24 mouse cellular contexts compared by ENCODE assay signal in the genomic region with DNA sequence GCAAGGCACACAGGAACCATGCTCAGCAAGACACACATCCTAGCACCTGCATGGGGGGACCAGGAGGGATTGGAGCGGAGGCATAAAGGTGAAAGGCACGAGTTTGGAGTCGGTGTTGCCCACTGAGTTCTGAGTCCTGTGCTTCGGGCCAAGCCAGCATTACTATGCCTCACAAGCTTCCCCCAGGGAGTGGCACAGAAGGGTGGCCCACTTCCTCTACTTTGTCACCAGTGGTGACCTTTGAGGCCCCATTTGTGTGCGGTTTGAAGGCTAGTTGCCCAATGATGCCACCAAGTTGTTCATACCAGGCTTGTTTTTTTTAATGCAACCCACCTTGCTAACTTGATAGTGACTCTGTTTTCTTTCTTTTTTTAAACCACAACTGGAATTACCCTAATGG. TPM values are rescaled to one million over a fixed set of nuclear protein-coding genes. Genes with fewer than 3 reads are reported as not detected.
DNase-seq lines count a peak whose midpoint lies in the region; ATAC-seq lines count a peak whose summit lies in the region.
"Had no signal": no experiment of that assay in that cellular context is flagged by ENCODE, and none has a peak within 500 bp of the region (broad histone marks: within the 10 kb centered on the region; RNA-seq: fewer than 3 reads in every experiment).

No protein-coding gene starts in this region.

- H3K27me3 ChIP-seq in liver, embryonic 15.5 days, result no peaks in the 10 kb centered on the region
- H3K27me3 ChIP-seq in liver, embryonic 11.5 days (replicated peaks; ENCODE audit: control insufficient read depth, insufficient read depth, low read length), result no peaks in the 10 kb centered on the region
- H3K27me3 ChIP-seq in limb, embryonic 10.5 days (ENCODE audit: low read depth, poor library complexity, severe bottlenecking), result no peaks in the 10 kb centered on the region
- H3K27me3 ChIP-seq: heart, embryonic 15.5 days; limb, embryonic 15.5 days; Patski had no signal

- no peak overlapping the region for H3K9ac ChIP-seq in liver, embryonic 15.5 days
- no peak overlapping the region for H3K9ac ChIP-seq in liver, embryonic 11.5 days (ENCODE audit: low read depth, low read length)
- H3K9ac ChIP-seq: heart, embryonic 15.5 days; hindbrain, embryonic 14.5 days; limb, embryonic 15.5 days had no signal

- no peak for ATAC-seq in liver, embryonic 15.5 days (ENCODE audit: insufficient read depth)
- no peak for ATAC-seq in liver, embryonic 11.5 days (replicated peaks; ENCODE audit: low FRiP score)
- peak; percentile 59 to 71; a peak in 2 of 4 replicates for ATAC-seq in hematopoietic stem cell, adult 5-6 weeks (replicated peaks in 1 of 2; ENCODE audit: insufficient read depth in 1 of 2, low FRiP score in 2 of 2, low TSS enrichment in 1 of 2, low read depth in 1 of 2, poor library complexity in 2 of 2, severe bottlenecking in 2 of 2)
- peak; percentile 82 for ATAC-seq in megakaryocyte, adult 5-6 weeks (ENCODE audit: poor library complexity, severe bottlenecking)
- ATAC-seq: Patski had no signal

- H3K4me1 ChIP-seq in liver, embryonic 15.5 days (replicated peaks), result peaks cover 54% of the 10 kb centered on the region
- H3K4me1 ChIP-seq in liver, embryonic 11.5 days (replicated peaks; ENCODE audit: control insufficient read depth, insufficient read depth, low read length), result peaks cover 30% of the 10 kb centered on the region
- peaks cover 21% of the 10 kb centered on the region for H3K4me1 ChIP-seq in limb, embryonic 10.5 days

- DNase-seq in liver, embryonic 11.5 days (ENCODE audit: low spot score), result no peak
- DNase-seq in 416B (ENCODE audit: low read depth) (peak; percentile 9), MN1 (ENCODE audit: low spot score) (no peak)
- DNase-seq in gastrocnemius, adult 8-10 months (ENCODE audit: low spot score in 2 of 2), result no peak
- no peak for DNase-seq in limb, embryonic 10.5 days (ENCODE audit: low spot score)
- DNase-seq: cerebellum, adult 2 months; gastrocnemius, postnatal 25 days; heart, adult 2 months; heart, postnatal 36 days; kidney, adult 2 months; right cerebral cortex, postnatal 14 days; thymus, adult 2 months; thymus, postnatal 4 days had no signal

- no peak overlapping the region for H3K4me3 ChIP-seq in liver, embryonic 15.5 days (replicated peaks)
- H3K4me3 ChIP-seq in liver, embryonic 11.5 days (ENCODE audit: low read depth, low read length), result no peak overlapping the region
- H3K4me3 ChIP-seq in limb, embryonic 10.5 days, result no peak overlapping the region
- H3K4me3 ChIP-seq: embryonic facial prominence, embryonic 10.5 days; heart, adult 2 months; heart, embryonic 15.5 days; left cerebral cortex, adult 2 months; limb, embryonic 15.5 days; midbrain, embryonic 10.5 days had no signal

- H3K9me3 ChIP-seq in liver, embryonic 15.5 days (replicated peaks), result no peaks in the 10 kb centered on the region
- H3K9me3 ChIP-seq in liver, embryonic 11.5 days (ENCODE audit: control insufficient read depth, low read length), result no peaks in the 10 kb centered on the region; the same call in 1 of the 2 replicates
- no peaks in the 10 kb centered on the region; the same call in 1 of the 2 replicates for H3K9me3 ChIP-seq in limb, embryonic 10.5 days (replicated peaks)
- H3K9me3 ChIP-seq: heart, embryonic 15.5 days; limb, embryonic 15.5 days had no signal

- peak overlapping the region; percentile 16 for H3K27ac ChIP-seq in liver, embryonic 15.5 days (replicated peaks)
- no peak overlapping the region for H3K27ac ChIP-seq in liver, embryonic 11.5 days (ENCODE audit: low read depth, low read length)
- no peak overlapping the region for H3K27ac ChIP-seq in limb, embryonic 10.5 days
- H3K27ac ChIP-seq: embryonic facial prominence, embryonic 10.5 days; heart, adult 2 months; heart, embryonic 15.5 days; hindbrain, embryonic 14.5 days; kidney, postnatal 0 days; left cerebral cortex, adult 2 months; limb, embryonic 15.5 days; midbrain, embryonic 10.5 days had no signal

- peaks cover 52% of the 10 kb centered on the region for H3K36me3 ChIP-seq in liver, embryonic 15.5 days (replicated peaks)
- H3K36me3 ChIP-seq in liver, embryonic 11.5 days (ENCODE audit: control insufficient read depth, insufficient read depth, low read length), result peaks cover 6% of the 10 kb centered on the region; the same call in 1 of the 2 replicates
- peaks cover 44% of the 10 kb centered on the region for H3K36me3 ChIP-seq in limb, embryonic 10.5 days

- H3K4me2 ChIP-seq in liver, embryonic 15.5 days, result no peak overlapping the region
- H3K4me2 ChIP-seq in liver, embryonic 11.5 days, result no peak overlapping the region
- H3K4me2 ChIP-seq: heart, embryonic 15.5 days; hindbrain, embryonic 14.5 days; limb, embryonic 15.5 days had no signal

- 86% methylated on average over 5 of the region's 5 CpGs for WGBS in liver, embryonic 15.5 days (ENCODE audit: insufficient replicate concordance)
- WGBS in liver, embryonic 11.5 days, result 85% methylated on average over 5 of the region's 5 CpGs
- WGBS in limb, embryonic 10.5 days, result 95% methylated on average over 5 of the region's 5 CpGs

RNA-seq across cellular contexts. Expression of a gene that starts 55.7 kb away (rescaled TPM):
- polyA plus RNA-seq in liver, embryonic 15.5 days (2015; fragmentation: Nextera tagmentation; extraction: Ambion mirVana), result 25.7 and 25.8 TPM in 2 replicates
- 28.6 and 30.4 TPM in 2 replicates for polyA plus RNA-seq in liver, embryonic 11.5 days (2014; fragmentation: Nextera tagmentation; extraction: Ambion mirVana)
- total RNA-seq in hematopoietic stem cell, adult 5-6 weeks (2017), result 6.1 and 8.9 TPM in 2 replicates
- 8.9 and 12.8 TPM in 2 replicates for total RNA-seq in megakaryocyte, adult 5-6 weeks (2015)
- total RNA-seq in megakaryocyte, adult 5-6 weeks (2017), result 11.8 and 12.1 TPM in 2 replicates
- 1 to 10 TPM; 1.5 to 1.9 (median 1.8) TPM for total RNA-seq in gastrocnemius, adult 8-10 months (2022)
- polyA plus RNA-seq in limb, embryonic 10.5 days (2016; fragmentation: Nextera tagmentation; extraction: Ambion mirVana), result 37.4 and 38.2 TPM in 2 replicates

Comparison
In these comparisons a context has a peak if more than half of its experiments do, and no peak if none do; other contexts are left out.
1. ATAC-seq: peak in hematopoietic stem cell, adult 5-6 weeks (2 of 2) and megakaryocyte, adult 5-6 weeks (single experiment); none in liver, embryonic 15.5 days (single experiment) and liver, embryonic 11.5 days (single experiment).